Mouse (Mus musculus) CH12.LX (cell line): ENCODE measurements around the gene Taar7e. TPM values are rescaled to one million over a fixed set of nuclear protein-coding genes. Genes with fewer than 3 reads are reported as not detected.
"Not testable (repeated sequence)": the region's sequence is repeated elsewhere in the genome, so short reads cannot be mapped to it uniquely, and the experiment has no call there.

ENCODE experiments used
- DNase-seq: peaks from one replicate; pipeline ENCODE4 v3.0.0-alpha.2; 2013; ENCODE audit errors: extremely low read depth
- H3K27ac ChIP-seq: 2 replicates; pipeline ENCODE4 v1.5.1; 2012; ENCODE audit warnings: low read depth, mild to moderate bottlenecking, control low read depth, moderate library complexity; ENCODE audit not compliant: insufficient read depth
- H3K27me3 ChIP-seq: replicated peaks from 2 replicates; pipeline ENCODE3; 2012; ENCODE audit warnings: inconsistent platforms
- H3K36me3 ChIP-seq, 2 experiments: replicated peaks in 1 of 2; 2 replicates each; pipeline versions ENCODE3 to v1.6.1; 2012; ENCODE audit warnings: inconsistent platforms in 1 of 2, low read length in 1 of 2, mild to moderate bottlenecking in 1 of 2, mixed read lengths in 1 of 2, moderate library complexity in 1 of 2; ENCODE audit not compliant: control insufficient read depth in 1 of 2, insufficient read depth in 1 of 2
- H3K4me1 ChIP-seq, 2 experiments: 2 replicates each; pipeline ENCODE4 v1.6.1; 2012; ENCODE audit warnings: inconsistent platforms in 1 of 2, moderate library complexity in 1 of 2; ENCODE audit not compliant: insufficient read depth in 2 of 2, control insufficient read depth in 1 of 2
- H3K4me2 ChIP-seq: 2 replicates; pipeline ENCODE4 v1.6.1; 2012; ENCODE audit warnings: low read depth, mild to moderate bottlenecking, control low read depth; ENCODE audit not compliant: poor library complexity, insufficient read depth, severe bottlenecking
- H3K4me3 ChIP-seq, 3 experiments: fragments of 150-350 bp in 1 of 3; sonication (generic) in 1 of 3; replicated peaks in 1 of 3; 2 replicates each; pipeline versions ENCODE3 to v1.5.1; 2011 to 2012; ENCODE audit warnings: low read depth in 2 of 3, low read length in 2 of 3, mild to moderate bottlenecking in 2 of 3, moderate library complexity in 2 of 3, control low read depth in 1 of 3, improper control_type of control experiment in 1 of 3, inconsistent platforms in 1 of 3, mixed read lengths in 1 of 3; ENCODE audit not compliant: poor library complexity in 1 of 3
- H3K79me2 ChIP-seq: replicated peaks from 2 replicates; pipeline ENCODE4 v1.6.1; 2012; ENCODE audit warnings: mild to moderate bottlenecking, moderate library complexity; ENCODE audit not compliant: control insufficient read depth, poor library complexity, insufficient read depth, severe bottlenecking; ENCODE audit errors: extremely low read depth
- H3K9ac ChIP-seq: 2 replicates; pipeline ENCODE4 v1.6.1; 2012; ENCODE audit warnings: low read depth, mild to moderate bottlenecking, control low read depth, moderate library complexity; ENCODE audit not compliant: insufficient read depth
- H3K9me3 ChIP-seq: replicated peaks from 2 replicates; pipeline ENCODE3; 2012; ENCODE audit warnings: low read length, inconsistent platforms, mixed read lengths
- BHLHE40 ChIP-seq: IDR thresholded peaks from 2 replicates; pipeline ENCODE4 v1.6.1; 2011; ENCODE audit warnings: mild to moderate bottlenecking, low read depth, low read length, improper control_type of control experiment
- CHD1 ChIP-seq: IDR thresholded peaks from 2 replicates; pipeline ENCODE4 v1.6.1; 2012; ENCODE audit warnings: low read depth, low read length, improper control_type of control experiment, inconsistent platforms
- CTCF ChIP-seq, 2 experiments: IDR thresholded peaks in 1 of 2; conservative IDR thresholded peaks in 1 of 2; 2 replicates each; pipeline ENCODE4 v1.5.1; 2011 to 2012; ENCODE audit warnings: low read depth in 2 of 2, low read length in 2 of 2, improper control_type of control experiment in 1 of 2, inconsistent platforms in 1 of 2, mild to moderate bottlenecking in 1 of 2, moderate library complexity in 1 of 2
- E2F4 ChIP-seq: IDR thresholded peaks from 2 replicates; pipeline ENCODE4 v1.6.1; 2011; ENCODE audit warnings: low read depth, low read length, improper control_type of control experiment; ENCODE audit not compliant: insufficient replicate concordance
- ETS1 ChIP-seq: conservative IDR thresholded peaks from 2 replicates; pipeline ENCODE4 v1.6.1; 2012; ENCODE audit warnings: low read depth, mild to moderate bottlenecking, inconsistent platforms, low read length, improper control_type of control experiment, moderate library complexity
- GABPA ChIP-seq: IDR thresholded peaks from 2 replicates; pipeline ENCODE4 v1.6.1; 2012; ENCODE audit warnings: low read depth, low read length, improper control_type of control experiment, inconsistent platforms; ENCODE audit not compliant: insufficient replicate concordance
- HCFC1 ChIP-seq: IDR thresholded peaks from 2 replicates; pipeline ENCODE4 v1.6.1; 2012; ENCODE audit warnings: low read depth, mild to moderate bottlenecking, inconsistent platforms, low read length, improper control_type of control experiment
- IRF4 ChIP-seq: IDR thresholded peaks from 2 replicates; pipeline ENCODE4 v1.6.1; 2014; ENCODE audit warnings: low read depth, mild to moderate bottlenecking, inconsistent platforms, low read length, improper control_type of control experiment
- JUN ChIP-seq: IDR thresholded peaks from 2 replicates; pipeline ENCODE4 v1.6.1; 2011; ENCODE audit warnings: low read depth, mild to moderate bottlenecking, low read length, improper control_type of control experiment, moderate library complexity; ENCODE audit not compliant: insufficient read depth
- KAT2A ChIP-seq: IDR thresholded peaks from 2 replicates; pipeline ENCODE4 v1.6.1; 2012; ENCODE audit warnings: low read length, improper control_type of control experiment, inconsistent platforms; ENCODE audit not compliant: insufficient replicate concordance
- MAFK ChIP-seq: IDR thresholded peaks from 2 replicates; pipeline ENCODE4 v1.6.1; 2011; ENCODE audit warnings: low read length, improper control_type of control experiment; ENCODE audit not compliant: insufficient replicate concordance
- MAX ChIP-seq: IDR thresholded peaks from 2 replicates; pipeline ENCODE4 v1.6.1; 2011; ENCODE audit warnings: low read length, improper control_type of control experiment
- MXI1 ChIP-seq: IDR thresholded peaks from 2 replicates; pipeline ENCODE4 v1.6.1; 2011; ENCODE audit warnings: mild to moderate bottlenecking, low read depth, low read length, improper control_type of control experiment
- MYC ChIP-seq: IDR thresholded peaks from 2 replicates; pipeline ENCODE4 v1.6.1; 2011; ENCODE audit warnings: low read depth, mild to moderate bottlenecking, improper control_type of control experiment, low read length
- NELFE ChIP-seq: IDR thresholded peaks from 2 replicates; pipeline ENCODE4 v1.6.1; 2011; ENCODE audit warnings: low read depth, low read length, improper control_type of control experiment
- NRF1 ChIP-seq: IDR thresholded peaks from 2 replicates; pipeline ENCODE4 v1.6.1; 2014; ENCODE audit warnings: low read depth, mild to moderate bottlenecking, inconsistent platforms, low read length, improper control_type of control experiment, moderate library complexity
- PAX5 ChIP-seq: IDR thresholded peaks from 2 replicates; pipeline ENCODE4 v1.6.1; 2012; ENCODE audit warnings: low read length, inconsistent platforms, mixed read lengths
- POLR2A ChIP-seq: IDR thresholded peaks from 2 replicates; pipeline ENCODE4 v1.6.1; 2011; ENCODE audit warnings: low read depth, mild to moderate bottlenecking, improper control_type of control experiment, low read length
- SIN3A ChIP-seq: IDR thresholded peaks from 2 replicates; pipeline ENCODE4 v1.6.1; 2012; ENCODE audit warnings: low read length, improper control_type of control experiment, inconsistent platforms
- SMC3 ChIP-seq: IDR thresholded peaks from 2 replicates; pipeline ENCODE4 v1.6.1; 2011; ENCODE audit warnings: low read depth, low read length, improper control_type of control experiment
- TBP ChIP-seq: conservative IDR thresholded peaks from 2 replicates; pipeline ENCODE4 v1.6.1; 2011; ENCODE audit warnings: low read depth, low read length, improper control_type of control experiment
- UBTF ChIP-seq: IDR thresholded peaks from 2 replicates; pipeline ENCODE4 v1.6.1; 2012; ENCODE audit warnings: low read depth, mild to moderate bottlenecking, inconsistent platforms, low read length, improper control_type of control experiment, moderate library complexity
- USF2 ChIP-seq: conservative IDR thresholded peaks from 2 replicates; pipeline ENCODE4 v1.6.1; 2011; ENCODE audit warnings: low read depth, low read length, improper control_type of control experiment
- ZC3H11A ChIP-seq: IDR thresholded peaks from 2 replicates; pipeline ENCODE4 v1.6.1; 2012; ENCODE audit warnings: low read depth, mild to moderate bottlenecking, inconsistent platforms, low read length, improper control_type of control experiment
- ZMIZ1 ChIP-seq: IDR thresholded peaks from 2 replicates; pipeline ENCODE4 v1.6.1; 2012; ENCODE audit warnings: low read depth, mild to moderate bottlenecking, inconsistent platforms, low read length, improper control_type of control experiment
- dilution Hi-C: fragments of 300-500 bp; cut with MboI; formaldehyde crosslinking; loops from 2 replicates; pipeline ENCODE4 v1.14.3; 2020; ENCODE audit warnings: low sequenced_read_pairs; ENCODE audit not compliant: extremely low pct_unique_long_range_greater_than_20kb, extremely low pct_ligation_motif_present
- in situ Hi-C: fragments of 300-500 bp; cut with MboI; formaldehyde crosslinking; loops from 3 replicates; pipeline ENCODE4 v1.14.3; 2019; ENCODE audit warnings: low sequenced_read_pairs, low pct_ligation_motif_present, low pct_unique_long_range_greater_than_20kb, mixed read lengths
- polyA plus RNA-seq: library from polyadenylated mRNA; unstranded; fragments of >175 nt; gene quantifications from 2 replicates; pipeline ENCODE4 v1.2.1, GENCODE M21; 2012; ENCODE audit warnings: low read depth; ENCODE audit not compliant: insufficient read length
- total RNA-seq, 2 experiments: library from RNA; depleted of rRNA; stranded (reverse); fragments of 300-350 nt in 1 of 2; fragments of >200 nt in 1 of 2; gene quantifications; 2 replicates each; pipeline ENCODE4 v1.2.3; 2012 to 2014

The Taar7e gene
- total and polyA plus RNA-seq, 3 experiments = not detected

DNA sequence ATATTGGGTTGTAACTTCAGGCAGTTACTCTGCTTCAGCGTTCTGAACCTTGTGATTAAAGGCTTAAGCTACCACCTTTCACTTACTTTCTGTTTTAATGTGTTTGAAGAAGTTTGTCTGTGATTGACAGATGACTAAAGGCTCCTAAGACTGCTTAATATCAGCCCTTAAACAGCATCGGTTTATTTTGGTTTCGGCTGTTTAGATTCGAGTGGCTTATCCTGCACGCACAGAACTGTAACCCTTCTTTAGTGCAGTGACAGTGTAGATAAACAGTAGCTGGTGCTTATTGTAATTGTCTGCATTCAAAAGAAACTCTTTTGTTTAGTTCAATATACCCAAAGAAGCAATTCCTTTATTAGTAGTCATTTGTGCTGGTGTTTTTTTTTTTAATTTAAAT lies 14.6 kb downstream of the Taar7e start:
- Histone ChIP-seq H3K4me3 (no peak overlapping the region), H3K9me3 (no peaks in the 10 kb centered on the region), H3K79me2 (no peaks in the 10 kb centered on the region), H3K27ac (no peak overlapping the region), H3K36me3 (no peaks in the 10 kb centered on the region), H3K4me2 (no peak overlapping the region), H3K9ac (no peak overlapping the region), H3K4me1 (no peaks in the 10 kb centered on the region), H3K27me3 (no peaks in the 10 kb centered on the region)
- dilution Hi-C loops (no loop called here), in situ Hi-C loops (no loop called here)
- TF ChIP-seq BHLHE40 (no peak), MYC (no peak), KAT2A (no peak), PAX5 (no peak), ETS1 (no peak), GABPA (no peak), CHD1 (no peak), TBP (no peak), CTCF (conservative IDR thresholded peaks at IDR 0.05 in 1 of 2, IDR thresholded peaks at IDR 0.05 in 1 of 2; ENCODE audit: low read depth in 2 of 2, low read length in 2 of 2) (no peak), ZC3H11A (no peak), SIN3A (no peak), NRF1 (no peak), POLR2A (no peak), JUN (no peak)
- DNase-seq = no peak

DNA sequence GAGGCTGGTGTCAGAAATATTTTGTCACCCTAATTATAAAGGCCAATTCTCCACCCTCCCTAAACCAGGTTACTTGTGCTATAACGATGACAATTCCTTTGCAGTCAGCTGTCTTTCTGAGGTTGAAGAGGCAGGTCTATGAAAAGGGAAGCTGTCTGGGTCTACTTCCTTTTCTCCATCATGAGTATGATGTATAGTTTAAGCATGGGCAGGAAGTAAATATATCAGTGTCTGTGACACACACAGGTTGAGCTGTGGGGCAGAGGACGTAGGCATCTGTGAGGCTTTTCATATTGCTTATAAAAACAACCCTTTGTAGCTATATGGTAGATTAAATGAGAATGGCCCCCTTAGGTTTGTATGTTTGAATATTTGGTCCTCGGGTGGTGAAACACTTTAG lies 21.6 kb downstream of the Taar7e start:
- no peaks in the 10 kb centered on the region for H3K9me3 ChIP-seq
- no peak for DNase-seq
- H3K27me3 ChIP-seq = no peaks in the 10 kb centered on the region
- peaks cover 0 to 3% of the 10 kb centered on the region in 2 experiments; a peak in 1 of 4 replicates for H3K4me1 ChIP-seq
- no peaks in the 10 kb centered on the region for H3K79me2 ChIP-seq
- no peak overlapping the region for H3K27ac ChIP-seq
- H3K36me3 ChIP-seq = no peaks in the 10 kb centered on the region
- no peak overlapping the region for H3K9ac ChIP-seq
- dilution Hi-C loops (no loop called here), in situ Hi-C loops (no loop called here)
- no peak for TF ChIP-seq MAX
- no peak for TF ChIP-seq SIN3A
- TF ChIP-seq ZMIZ1 = no peak
- TF ChIP-seq NELFE = no peak
- TF ChIP-seq PAX5 = no peak
- no peak for TF ChIP-seq GABPA
- no peak for TF ChIP-seq JUN
- no peak for TF ChIP-seq HCFC1
- TF ChIP-seq BHLHE40 = no peak
- no peak for TF ChIP-seq SMC3
- TF ChIP-seq IRF4 = no peak
- no peak for TF ChIP-seq E2F4
- no peak for TF ChIP-seq UBTF
- no peak for TF ChIP-seq USF2
- no peak for TF ChIP-seq NRF1
- TF ChIP-seq MXI1 = no peak
- TF ChIP-seq MAFK = no peak
- no peak for TF ChIP-seq TBP
- H3K4me2 ChIP-seq = no peak overlapping the region
- H3K4me3 ChIP-seq = no peak overlapping the region

DNA sequence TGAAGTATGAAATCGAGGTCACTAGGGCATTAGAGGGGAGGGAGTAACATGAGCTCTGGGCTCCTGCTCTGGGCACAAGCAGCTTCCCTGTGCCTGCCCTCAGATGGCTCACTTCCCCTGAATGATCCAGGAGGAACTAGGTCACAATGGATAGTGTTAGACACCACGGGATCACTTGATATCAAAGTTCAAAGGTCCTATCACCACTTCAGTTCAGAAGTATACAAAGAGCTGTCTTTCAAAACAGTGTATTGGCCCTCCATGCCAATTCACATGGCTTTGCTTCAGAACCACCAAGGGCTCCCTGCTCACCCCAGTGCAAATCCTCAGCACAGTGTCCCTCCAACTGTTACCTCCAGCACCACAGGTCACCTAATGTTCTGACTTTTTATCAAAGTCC lies 37.3 kb downstream of the Taar7e start:
- H3K4me1 ChIP-seq, H3K36me3 ChIP-seq, H3K27me3 ChIP-seq, H3K79me2 ChIP-seq, H3K9ac ChIP-seq, H3K4me2 ChIP-seq, H3K9me3 ChIP-seq, in situ Hi-C loops, dilution Hi-C loops, H3K4me3 ChIP-seq, H3K27ac ChIP-seq, DNase-seq: not testable (repeated sequence)
